Mouse (Mus musculus): Measurements from ENCODE around the gene Gpr171. TPM values are rescaled to one million over a fixed set of nuclear protein-coding genes. Genes with fewer than 3 reads are reported as not detected.

Gpr171 gene
- polyA plus RNA-seq, 1 experiment from 2014 or later, result 0.68 TPM

Other genes with a start within 250 kb of the Gpr171 start
- gene Clrn1, start 216.5 kb downstream of the Gpr171 start, polyA plus RNA-seq (2015; fragmentation: Nextera tagmentation; extraction: Ambion mirVana), result not detected in 2 replicates
- 0.46 and 0.63 TPM in 2 replicates for gene Med12l, start 96.0 kb downstream of the Gpr171 start, polyA plus RNA-seq (2015; fragmentation: Nextera tagmentation; extraction: Ambion mirVana)
- gene P2ry14, start 51.8 kb upstream of the Gpr171 start, polyA plus RNA-seq (2015; fragmentation: Nextera tagmentation; extraction: Ambion mirVana), result 6.6 and 7.0 TPM in 2 replicates
- not detected in 2 replicates for gene Gpr87, start 93.3 kb upstream of the Gpr171 start, polyA plus RNA-seq (2015; fragmentation: Nextera tagmentation; extraction: Ambion mirVana)
- gene P2ry13, start 109.1 kb upstream of the Gpr171 start, polyA plus RNA-seq (2015; fragmentation: Nextera tagmentation; extraction: Ambion mirVana), result 3.2 and 3.8 TPM in 2 replicates
- 2.6 and 3.3 TPM in 2 replicates for gene P2ry12, start 161.1 kb upstream of the Gpr171 start, polyA plus RNA-seq (2015; fragmentation: Nextera tagmentation; extraction: Ambion mirVana)
- gene Igsf10, start 242.6 kb upstream of the Gpr171 start, polyA plus RNA-seq (2015; fragmentation: Nextera tagmentation; extraction: Ambion mirVana), result 0.60 and 0.61 TPM in 2 replicates

Data from liver, embryonic 15.5 days (tissue).